Mouse (Mus musculus) hindbrain, embryonic 13.5 days (tissue): ENCODE results near the gene Notch1. TPM values are rescaled to one million over a fixed set of nuclear protein-coding genes. Genes with fewer than 3 reads are reported as not detected.

Source experiments
- ATAC-seq: fragments of 200-750 bp; cut with Nextera tagmentation; 2 replicates; pipeline ENCODE4 v1.8.0; 2017; ENCODE audit warnings: moderate TSS enrichment; ENCODE audit not compliant: low FRiP score
- H3K27ac ChIP-seq: fragments of 300-500 bp; sonication (generic); 2 replicates; pipeline ENCODE4 v1.5.1; 2015; ENCODE audit warnings: inconsistent platforms, mild to moderate bottlenecking, moderate library complexity
- H3K27me3 ChIP-seq: fragments of 300-500 bp; sonication (generic); 2 replicates; pipeline ENCODE4 v1.6.1; 2015; ENCODE audit warnings: mild to moderate bottlenecking, inconsistent platforms
- H3K36me3 ChIP-seq: fragments of 300-500 bp; sonication (generic); 2 replicates; pipeline ENCODE4 v1.6.1; 2015; ENCODE audit warnings: mild to moderate bottlenecking, inconsistent platforms
- H3K4me1 ChIP-seq: fragments of 300-500 bp; sonication (generic); replicated peaks from 2 replicates; pipeline ENCODE4 v1.6.1; 2015; ENCODE audit warnings: inconsistent platforms
- H3K4me2 ChIP-seq: fragments of 300-500 bp; sonication (generic); 2 replicates; pipeline ENCODE4 v1.6.1; 2015; ENCODE audit warnings: inconsistent platforms, mild to moderate bottlenecking, moderate library complexity
- H3K4me3 ChIP-seq: fragments of 300-500 bp; sonication (generic); 2 replicates; pipeline ENCODE4 v1.5.1; 2015; ENCODE audit warnings: mild to moderate bottlenecking, inconsistent platforms
- H3K9ac ChIP-seq: fragments of 300-500 bp; sonication (generic); 2 replicates; pipeline ENCODE4 v1.6.1; 2015; ENCODE audit warnings: mild to moderate bottlenecking, inconsistent platforms
- H3K9me3 ChIP-seq: fragments of 300-500 bp; sonication (generic); 2 replicates; pipeline ENCODE4 v1.6.1; 2016; ENCODE audit warnings: inconsistent platforms
- WGBS: fragments of 180-500 bp; shearing (Covaris S2); methylation state at CpG from one replicate; pipeline ENCODE4 v1.1.7; 2015; 5-methylcytosine and 5-hydroxymethylcytosine counted together
- polyA plus RNA-seq: library from polyadenylated mRNA; unstranded; fragments of >200 nt; fragmentation: Nextera tagmentation; extraction: Ambion mirVana; gene quantifications from 2 replicates; pipeline ENCODE4 v1.2.1, GENCODE M21; 2015

Notch1 gene
- polyA plus RNA-seq, 1 experiment from 2014 or later = 19.2 TPM

GRCm38 (mm10) chr2:26526443-26527257, 10.2 kb upstream of the Notch1 start:
- Histone ChIP-seq H3K4me2 (no peak overlapping the region), H3K36me3 (no peaks in the 10 kb centered on the region), H3K4me1 (peaks cover 22% of the 10 kb centered on the region), H3K9ac (0 out of 2 replicates have a peak overlapping the region, but pooled peaks have one; percentile 24), H3K27me3 (no peaks in the 10 kb centered on the region), H3K27ac (peak overlapping the region; percentile 40), H3K4me3 (no peak overlapping the region), H3K9me3 (no peaks in the 10 kb centered on the region)
- 57% methylated on average over 11 of the region's 11 CpGs for WGBS
- ATAC-seq = no peak

DNA sequence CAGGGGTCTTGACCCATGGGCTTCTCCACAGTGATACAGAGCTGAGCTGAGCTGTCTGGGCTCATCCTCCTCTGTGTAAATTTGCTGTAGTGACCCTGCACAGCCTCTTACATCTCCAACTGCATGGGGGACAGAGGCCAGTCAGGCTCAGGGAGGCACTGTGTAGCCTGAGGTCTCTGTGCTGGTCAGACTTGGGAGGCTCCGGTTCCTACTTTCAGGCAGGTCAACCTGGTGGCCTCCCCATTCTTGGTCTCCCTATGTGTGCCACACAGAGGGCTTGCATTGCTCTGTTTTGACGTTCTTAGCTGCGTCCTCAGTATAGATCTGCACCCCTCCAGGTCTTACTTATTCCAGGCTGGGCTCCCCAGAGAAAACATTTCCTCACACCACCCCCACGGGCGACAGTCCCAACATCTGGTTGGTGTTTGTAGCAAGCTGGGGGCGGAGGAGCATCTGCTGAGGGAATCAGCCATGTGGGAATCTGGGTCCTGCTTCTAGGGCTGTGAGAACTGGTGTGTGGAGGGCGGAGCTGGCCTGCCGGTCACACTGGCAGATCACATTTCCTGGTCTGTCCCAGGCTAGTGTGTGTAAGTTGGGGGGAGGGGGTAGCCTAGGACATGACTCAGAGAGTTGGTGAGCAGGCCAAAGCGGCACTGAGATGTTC, 9.0 kb upstream of the Notch1 start:
- Histone ChIP-seq H3K4me2 (no peak overlapping the region), H3K27ac (peak overlapping the region; percentile 64), H3K4me3 (no peak overlapping the region), H3K9ac (no peak overlapping the region), H3K36me3 (no peaks in the 10 kb centered on the region), H3K4me1 (peaks cover 22% of the 10 kb centered on the region), H3K9me3 (no peaks in the 10 kb centered on the region), H3K27me3 (no peaks in the 10 kb centered on the region)
- ATAC-seq = 0 out of 2 replicates have a peak, but pooled peaks have one; percentile 39
- 38% methylated on average over 9 of the region's 9 CpGs for WGBS

DNA sequence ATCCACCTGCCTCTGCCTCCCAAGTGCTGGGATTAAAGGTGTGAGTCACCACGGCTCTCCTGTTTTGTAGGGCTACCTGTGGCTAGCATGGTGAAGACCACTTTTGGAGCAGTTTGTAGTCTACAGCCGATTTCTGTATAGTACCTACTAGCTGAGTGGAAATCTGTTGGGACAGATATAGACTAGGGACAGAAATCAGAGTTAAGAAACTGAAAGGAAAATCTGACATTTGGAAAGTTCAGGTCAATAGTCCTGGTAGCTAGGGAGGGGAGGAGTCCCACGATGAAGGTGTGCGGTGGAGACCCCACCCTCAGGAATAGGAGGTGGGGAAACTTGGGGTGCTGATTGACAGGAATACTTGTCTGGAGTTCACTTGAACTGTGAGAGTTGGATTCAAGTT, 5.9 kb upstream of the Notch1 start:
- no peak overlapping the region for H3K27ac ChIP-seq
- H3K9me3 ChIP-seq = no peaks in the 10 kb centered on the region
- H3K36me3 ChIP-seq = no peaks in the 10 kb centered on the region
- H3K9ac ChIP-seq = no peak overlapping the region
- H3K4me3 ChIP-seq = no peak overlapping the region
- no peaks in the 10 kb centered on the region for H3K27me3 ChIP-seq
- no peak overlapping the region for H3K4me2 ChIP-seq
- peaks cover 24% of the 10 kb centered on the region for H3K4me1 ChIP-seq
- WGBS = 93% methylated on average over 4 of the region's 4 CpGs
- ATAC-seq = no peak

DNA sequence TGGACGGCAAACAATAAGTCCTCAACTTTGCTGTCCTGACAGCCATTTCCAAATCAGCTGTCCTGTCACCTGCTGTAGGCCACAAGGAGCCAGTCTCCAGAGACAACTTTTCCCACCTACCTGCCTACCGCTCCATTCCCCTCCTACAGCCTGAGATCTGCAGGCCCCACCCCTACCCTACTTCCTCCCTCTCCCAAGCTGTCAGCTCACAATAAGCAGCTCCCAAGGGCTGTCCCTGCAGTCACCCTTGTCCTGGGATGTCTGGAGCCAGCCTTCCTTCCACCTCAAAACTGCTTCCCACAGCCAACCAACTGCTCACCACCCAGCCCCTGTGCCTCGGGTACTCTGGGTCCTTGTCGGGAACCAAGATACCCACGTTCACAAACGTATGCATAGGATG, 3.3 kb upstream of the Notch1 start:
- no peaks in the 10 kb centered on the region for H3K9me3 ChIP-seq
- no peak for ATAC-seq
- peaks cover 22% of the 10 kb centered on the region for H3K4me1 ChIP-seq
- no peak overlapping the region for H3K9ac ChIP-seq
- no peak overlapping the region for H3K4me3 ChIP-seq
- H3K4me2 ChIP-seq = no peak overlapping the region
- 93% methylated on average over 6 of the region's 6 CpGs for WGBS
- H3K36me3 ChIP-seq = no peaks in the 10 kb centered on the region
- H3K27me3 ChIP-seq = no peaks in the 10 kb centered on the region
- no peak overlapping the region for H3K27ac ChIP-seq

DNA sequence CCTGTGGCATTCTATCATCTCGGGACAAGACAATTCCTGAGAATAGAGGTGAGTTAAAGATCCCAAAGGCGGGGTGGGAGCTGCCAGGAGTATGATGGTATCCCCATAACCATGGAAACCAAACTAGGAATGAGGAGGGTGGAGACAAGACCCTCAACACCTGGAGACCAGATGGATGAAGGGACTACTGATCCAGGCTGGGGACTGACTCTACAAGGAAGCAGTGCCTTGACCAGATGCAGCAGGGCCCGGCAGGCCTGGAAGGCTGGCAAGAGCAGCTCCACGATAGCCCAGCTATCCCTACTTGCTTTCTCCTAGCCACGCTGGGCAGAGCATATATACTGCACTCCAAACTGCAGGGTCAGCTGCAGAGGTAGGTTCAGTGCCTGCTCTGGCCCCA, 524 bp upstream of the Notch1 start:
- Histone ChIP-seq H3K4me2 (peak overlapping the region; percentile 2; the same call in 1 of the 2 replicates), H3K27me3 (no peaks in the 10 kb centered on the region), H3K9ac (no peak overlapping the region; the same call in 1 of the 2 replicates), H3K36me3 (no peaks in the 10 kb centered on the region), H3K9me3 (no peaks in the 10 kb centered on the region), H3K4me1 (peaks cover 22% of the 10 kb centered on the region), H3K4me3 (no peak overlapping the region), H3K27ac (peak overlapping the region; percentile 30; the same call in 1 of the 2 replicates)
- no peak for ATAC-seq
- 82% methylated on average over 5 of the region's 5 CpGs for WGBS

DNA sequence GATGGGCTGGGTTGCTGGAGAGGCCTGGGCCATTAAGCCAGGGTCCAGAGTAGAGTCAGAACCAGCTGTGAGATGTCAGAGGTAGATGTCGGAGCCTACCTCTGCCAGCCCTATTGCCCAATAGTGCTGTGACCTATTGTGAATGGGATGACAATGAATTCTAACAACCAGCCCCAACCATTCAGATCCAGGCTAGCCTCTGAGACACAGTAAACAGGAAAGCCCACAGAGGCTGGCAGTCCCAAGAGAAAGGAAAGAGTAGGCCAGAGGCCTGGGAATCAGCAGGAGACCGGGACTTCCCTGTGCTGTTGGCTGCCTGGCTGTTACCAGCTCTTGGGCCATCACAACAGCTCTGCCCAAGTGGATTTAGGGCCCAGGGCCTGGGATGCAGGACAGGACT, 1.1 kb downstream of the Notch1 start:
- H3K9me3 ChIP-seq = no peaks in the 10 kb centered on the region
- no peak overlapping the region for H3K4me3 ChIP-seq
- 76% methylated on average over 2 of the region's 2 CpGs for WGBS
- no peaks in the 10 kb centered on the region for H3K36me3 ChIP-seq
- peak overlapping the region; percentile 14; the same call in 1 of the 2 replicates for H3K27ac ChIP-seq
- H3K4me1 ChIP-seq = peaks cover 22% of the 10 kb centered on the region
- no peak overlapping the region for H3K4me2 ChIP-seq
- no peak overlapping the region for H3K9ac ChIP-seq
- H3K27me3 ChIP-seq = no peaks in the 10 kb centered on the region
- ATAC-seq = no peak

- H3K27ac ChIP-seq = no peak overlapping the region
- peaks cover 21% of the 10 kb centered on the region for H3K4me1 ChIP-seq
- no peaks in the 10 kb centered on the region for H3K36me3 ChIP-seq
- H3K9ac ChIP-seq = no peak overlapping the region
- H3K27me3 ChIP-seq = no peaks in the 10 kb centered on the region
- no peak overlapping the region for H3K4me2 ChIP-seq
- 86% methylated on average over 4 of the region's 4 CpGs for whole genome bisulfite sequencing
- no peak for ATAC-seq
- H3K4me3 ChIP-seq = no peak overlapping the region
- H3K9me3 ChIP-seq = no peaks in the 10 kb centered on the region
Observed at GRCm38 (mm10) chr2:26513105-26513745, 3.2 kb downstream of the Notch1 start.

DNA sequence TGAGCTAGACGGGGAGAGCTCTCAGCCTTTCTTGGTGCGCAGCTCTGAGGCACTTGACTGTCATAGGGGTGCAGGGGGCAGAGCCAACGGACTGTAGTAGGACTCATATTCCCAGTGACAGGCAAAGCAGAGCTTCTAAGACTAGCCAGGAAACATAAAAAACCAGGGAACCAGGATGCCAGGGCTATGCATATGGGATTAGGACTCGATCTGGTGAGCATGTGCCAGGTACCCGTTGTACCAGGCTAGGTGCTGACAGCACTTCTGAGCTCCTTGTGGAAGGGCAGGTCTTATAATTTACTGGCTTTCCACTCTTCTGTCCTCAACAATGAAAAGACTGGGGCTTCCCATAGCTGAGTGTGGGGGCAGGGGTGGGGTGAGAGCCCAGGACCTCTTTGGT, 7.8 kb downstream of the Notch1 start:
- Histone ChIP-seq H3K36me3 (no peaks in the 10 kb centered on the region), H3K4me1 (peaks cover 37% of the 10 kb centered on the region), H3K4me3 (no peak overlapping the region), H3K9ac (0 out of 2 replicates have a peak overlapping the region, but pooled peaks have one; percentile 13), H3K27ac (peak overlapping the region; percentile 59; the same call in 1 of the 2 replicates), H3K27me3 (peaks cover 24% of the 10 kb centered on the region), H3K4me2 (no peak overlapping the region), H3K9me3 (no peaks in the 10 kb centered on the region)
- ATAC-seq = no peak
- WGBS = 72% methylated on average over 5 of the region's 5 CpGs

DNA sequence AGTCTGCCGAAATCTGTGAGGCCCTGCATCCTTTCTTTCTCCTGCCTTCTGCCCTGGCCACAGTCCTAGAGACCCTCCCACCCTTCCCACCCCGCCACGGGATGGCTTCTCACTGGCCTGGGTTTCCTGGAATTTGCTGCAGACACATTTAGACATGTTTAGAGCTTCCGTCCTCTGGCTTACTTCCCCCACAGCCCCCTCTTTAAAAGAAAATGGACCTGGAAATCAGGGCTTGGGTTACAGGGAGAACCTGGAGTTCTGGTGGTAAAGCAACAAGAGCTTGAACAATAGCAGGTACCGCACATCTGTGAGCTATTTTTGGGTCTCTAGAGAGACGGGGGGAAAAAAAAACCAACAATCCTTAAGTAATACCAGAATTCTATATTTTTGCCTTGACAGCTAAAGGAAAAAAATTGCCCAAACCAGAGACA, 8.5 kb downstream of the Notch1 start:
- WGBS = 26% methylated on average over 6 of the region's 6 CpGs
- H3K27me3 ChIP-seq = peaks cover 31% of the 10 kb centered on the region
- H3K36me3 ChIP-seq = no peaks in the 10 kb centered on the region
- no peak overlapping the region for H3K4me2 ChIP-seq
- peak overlapping the region; percentile 59 for H3K27ac ChIP-seq
- no peak for ATAC-seq
- H3K4me3 ChIP-seq = no peak overlapping the region
- no peak overlapping the region for H3K9ac ChIP-seq
- H3K9me3 ChIP-seq = no peaks in the 10 kb centered on the region
- H3K4me1 ChIP-seq = peaks cover 44% of the 10 kb centered on the region

GRCm38 (mm10) chr2:26507481-26507886, 9.0 kb downstream of the Notch1 start:
- Histone ChIP-seq H3K4me3 (no peak overlapping the region), H3K9ac (no peak overlapping the region), H3K9me3 (no peaks in the 10 kb centered on the region), H3K36me3 (no peaks in the 10 kb centered on the region), H3K4me2 (no peak overlapping the region), H3K4me1 (peaks cover 49% of the 10 kb centered on the region), H3K27ac (peak overlapping the region; percentile 59), H3K27me3 (peaks cover 33% of the 10 kb centered on the region)
- 0 out of 2 replicates have a peak, but pooled peaks have one; percentile 23 for ATAC-seq
- WGBS = 6% methylated on average over 7 of the region's 7 CpGs

DNA sequence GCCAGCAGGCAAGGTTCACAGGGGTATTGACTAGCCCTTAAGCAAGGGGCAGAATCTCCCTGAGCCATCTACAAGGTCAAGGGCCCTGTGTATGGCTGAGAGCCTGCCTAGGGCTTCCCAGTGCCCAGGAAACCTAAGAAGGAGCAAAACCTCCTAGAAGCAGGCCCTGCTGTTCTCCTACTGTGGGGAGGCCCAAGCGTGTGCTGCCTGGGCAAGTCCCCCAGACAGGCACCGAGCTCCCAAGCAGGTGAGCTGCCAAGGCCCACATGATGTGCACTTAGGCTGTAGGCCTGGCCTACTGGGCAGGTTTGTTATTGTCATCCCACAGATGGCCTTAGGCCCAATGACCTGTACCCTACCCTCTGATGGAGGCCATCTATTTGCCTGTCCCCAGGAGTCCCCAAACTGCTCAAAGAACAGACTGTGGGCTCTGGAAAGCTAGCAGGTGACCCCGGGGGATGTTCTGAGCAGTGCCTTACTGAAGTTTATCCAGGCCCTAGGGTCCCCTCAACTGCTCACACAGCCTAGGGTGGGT, 9.7 kb downstream of the Notch1 start:
- H3K9me3 ChIP-seq = no peaks in the 10 kb centered on the region
- peak overlapping the region; percentile 43; the same call in 1 of the 2 replicates for H3K9ac ChIP-seq
- H3K4me3 ChIP-seq = no peak overlapping the region
- ATAC-seq = no peak
- peak overlapping the region; percentile 59 for H3K27ac ChIP-seq
- H3K27me3 ChIP-seq = peaks cover 35% of the 10 kb centered on the region
- no peaks in the 10 kb centered on the region for H3K36me3 ChIP-seq
- WGBS = 84% methylated on average over 3 of the region's 3 CpGs
- no peak overlapping the region for H3K4me2 ChIP-seq
- peaks cover 56% of the 10 kb centered on the region for H3K4me1 ChIP-seq
